Mouse (Mus musculus) B cell, adult (primary cell): ENCODE measurements around the gene Cyp2c39. TPM values are rescaled to one million over a fixed set of nuclear protein-coding genes. Genes with fewer than 3 reads are reported as not detected.

Experiments
- total RNA-seq: library from RNA; stranded (reverse); gene quantifications from 4 replicates; pipeline ENCODE4 v1.2.4, GENCODE M21; 2023; ENCODE audit not compliant: inconsistent age

The Cyp2c39 gene
- total RNA-seq, result not detected in 4 replicates

GRCm38 (mm10) chr19:39510534-39510933, at the start of gene Cyp2c39:
Cyp2c39 (plus strand) TSS chr19:39510862.

GRCm38 (mm10) chr19:39462941-39463340, 47.7 kb upstream of the Cyp2c39 start, which contains the start of gene Cyp2c38:
Cyp2c38 (minus strand) TSS chr19:39463075.

Other genes starting within 250 kb of the Cyp2c39 start
- gene Cyp2c29, start 241.5 kb upstream of the Cyp2c39 start, total RNA-seq, result not detected in 4 replicates
- gene Cyp2c38, start 47.8 kb upstream of the Cyp2c39 start, total RNA-seq, result not detected in 4 replicates
- gene Cyp2c67, start 138.2 kb downstream of the Cyp2c39 start, total RNA-seq, result not detected in 4 replicates
- not detected in 4 replicates for gene Cyp2c68, start 230.2 kb downstream of the Cyp2c39 start, total RNA-seq